Mouse (Mus musculus) stomach, embryonic 16.5 days (tissue): ENCODE results near the gene Tmsb15l. TPM values are rescaled to one million over a fixed set of nuclear protein-coding genes. Genes with fewer than 3 reads are reported as not detected.
"Not testable (repeated sequence)": the region's sequence is repeated elsewhere in the genome, so short reads cannot be mapped to it uniquely, and the experiment has no call there.

Experiments
- ATAC-seq: fragments of 200-750 bp; cut with Nextera tagmentation; 2 replicates; pipeline ENCODE4 v1.8.0; 2017; ENCODE audit warnings: moderate number of reproducible peaks, moderate TSS enrichment; ENCODE audit not compliant: insufficient read depth, low FRiP score
- H3K27ac ChIP-seq: fragments of 300-500 bp; sonication (generic); 2 replicates; pipeline ENCODE4 v1.5.1; 2014; ENCODE audit warnings: low read length
- H3K27me3 ChIP-seq: fragments of 300-500 bp; sonication (generic); 2 replicates; pipeline ENCODE4 v1.6.1; 2014; ENCODE audit warnings: low read length, control low read depth, mixed read lengths; ENCODE audit not compliant: control insufficient read depth, insufficient read depth
- H3K36me3 ChIP-seq: fragments of 300-500 bp; sonication (generic); 2 replicates; pipeline ENCODE4 v1.6.1; 2014; ENCODE audit warnings: low read length; ENCODE audit not compliant: control insufficient read depth, insufficient read depth
- H3K4me1 ChIP-seq: fragments of 300-500 bp; sonication (generic); 2 replicates; pipeline ENCODE4 v1.6.1; 2014; ENCODE audit warnings: low read length, control low read depth, mixed read lengths; ENCODE audit not compliant: control insufficient read depth, insufficient read depth
- H3K4me2 ChIP-seq: fragments of 300-500 bp; sonication (generic); 2 replicates; pipeline ENCODE4 v1.6.1; 2014; ENCODE audit warnings: low read depth, low read length, mixed read lengths
- H3K4me3 ChIP-seq: fragments of 300-500 bp; sonication (generic); replicated peaks from 2 replicates; pipeline ENCODE4 v1.5.1; 2014; ENCODE audit warnings: mild to moderate bottlenecking, low read length
- H3K9ac ChIP-seq: fragments of 300-500 bp; sonication (generic); 2 replicates; pipeline ENCODE4 v1.6.1; 2014; ENCODE audit warnings: low read length
- H3K9me3 ChIP-seq: fragments of 300-500 bp; sonication (generic); replicated peaks from 2 replicates; pipeline ENCODE4 v1.6.1; 2016; ENCODE audit warnings: low read length, control low read depth; ENCODE audit not compliant: control insufficient read depth
- WGBS: fragments of 180-500 bp; shearing (Covaris S2); extraction: QIAGEN DNeasy Blood & Tissue Kit; methylation state at CpG from one replicate; pipeline ENCODE4 v1.1.7; 2014; 5-methylcytosine and 5-hydroxymethylcytosine counted together
- polyA plus RNA-seq: library from polyadenylated mRNA; unstranded; fragments of >200 nt; fragmentation: Nextera tagmentation; extraction: Ambion mirVana; gene quantifications from 2 replicates; pipeline ENCODE4 v1.2.1, GENCODE M21; 2015

The Tmsb15l gene
- polyA plus RNA-seq, 1 experiment from 2014 or later: 4.4 TPM

- ATAC-seq: no peak
- no peak overlapping the region for H3K9ac ChIP-seq
- H3K9me3 ChIP-seq: no peaks in the 10 kb centered on the region
- no peaks in the 10 kb centered on the region for H3K4me1 ChIP-seq
- no peak overlapping the region for H3K27ac ChIP-seq
- no peak overlapping the region for H3K4me3 ChIP-seq
- H3K27me3 ChIP-seq: peaks cover 12% of the 10 kb centered on the region
- no peak overlapping the region for H3K4me2 ChIP-seq
- no peaks in the 10 kb centered on the region for H3K36me3 ChIP-seq
- WGBS: 65% methylated on average over 2 of the region's 2 CpGs
Observed at GRCm38 (mm10) chrX:136991274-136991673, 14.6 kb upstream of the Tmsb15l start.

- Histone ChIP-seq H3K4me1 (no peaks in the 10 kb centered on the region), H3K27ac (no peak overlapping the region), H3K4me2 (no peak overlapping the region), H3K27me3 (no peaks in the 10 kb centered on the region; the same call in 1 of the 2 replicates), H3K36me3 (no peaks in the 10 kb centered on the region), H3K9me3 (no peaks in the 10 kb centered on the region), H3K9ac (no peak overlapping the region), H3K4me3 (no peak overlapping the region)
- ATAC-seq: no peak
Observed at GRCm38 (mm10) chrX:136986039-136986438, 9.4 kb upstream of the Tmsb15l start.

DNA sequence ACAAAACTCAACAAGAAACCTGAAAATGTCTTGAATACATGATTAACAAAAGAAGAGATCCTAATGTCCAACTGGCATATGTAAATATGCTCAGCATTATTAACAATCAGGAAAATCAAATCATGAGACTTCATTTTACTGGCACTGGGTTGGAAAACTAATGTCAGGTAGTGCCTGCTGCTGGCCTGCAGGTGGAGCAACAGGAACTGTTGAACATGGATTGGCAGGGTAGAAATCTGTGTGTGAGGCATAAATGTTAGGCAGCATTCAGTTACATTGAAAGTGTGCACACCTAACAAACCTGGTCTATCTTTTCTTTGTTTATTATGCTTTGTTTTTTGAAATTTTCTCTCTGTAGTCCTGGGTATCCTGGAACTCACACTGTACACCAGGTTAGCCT, 1.9 kb upstream of the Tmsb15l start:
- H3K4me3 ChIP-seq: no peak overlapping the region
- no peak overlapping the region for H3K9ac ChIP-seq
- H3K4me1 ChIP-seq: no peaks in the 10 kb centered on the region
- ATAC-seq: no peak
- no peak overlapping the region for H3K4me2 ChIP-seq
- no peaks in the 10 kb centered on the region for H3K9me3 ChIP-seq
- no peak overlapping the region for H3K27ac ChIP-seq
- H3K36me3 ChIP-seq: no peaks in the 10 kb centered on the region
- H3K27me3 ChIP-seq: no peaks in the 10 kb centered on the region

DNA sequence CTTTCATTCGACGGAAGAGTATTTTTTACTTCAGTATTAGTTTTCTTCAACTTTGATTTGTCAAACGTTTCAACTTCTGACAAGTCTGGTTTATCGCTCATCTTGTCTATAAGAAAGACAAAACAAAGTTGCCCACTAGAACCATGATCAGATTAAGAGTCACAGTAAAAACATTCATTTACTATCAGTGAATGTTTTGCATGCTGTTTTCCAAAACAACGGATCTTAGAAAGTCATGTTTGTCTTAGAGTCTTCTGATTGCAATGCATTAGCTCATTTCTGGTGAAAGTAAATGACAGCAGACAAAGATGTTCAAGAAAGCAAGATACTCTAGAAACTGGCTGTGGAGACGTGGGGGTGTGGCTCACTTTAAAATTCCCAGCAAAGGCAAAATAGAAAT, 1.3 kb downstream of the Tmsb15l start, which contains the start of gene Tmsb15b2:
TSS of gene Tmsb15b2 (minus strand) at position 101 of the 400 bp plus-strand sequence.
- H3K9ac ChIP-seq: peak within 1 kb of the TSS; percentile 58; the same call in 1 of the 2 replicates
- not testable (repeated sequence) for H3K27me3 ChIP-seq, H3K4me1 ChIP-seq, ATAC-seq, H3K36me3 ChIP-seq, H3K9me3 ChIP-seq, H3K27ac ChIP-seq
- 85% methylated on average over 6 of the region's 6 CpGs for WGBS
- peak within 1 kb of the TSS; percentile 50 for H3K4me3 ChIP-seq
- H3K4me2 ChIP-seq: peak within 1 kb of the TSS; percentile 52

DNA sequence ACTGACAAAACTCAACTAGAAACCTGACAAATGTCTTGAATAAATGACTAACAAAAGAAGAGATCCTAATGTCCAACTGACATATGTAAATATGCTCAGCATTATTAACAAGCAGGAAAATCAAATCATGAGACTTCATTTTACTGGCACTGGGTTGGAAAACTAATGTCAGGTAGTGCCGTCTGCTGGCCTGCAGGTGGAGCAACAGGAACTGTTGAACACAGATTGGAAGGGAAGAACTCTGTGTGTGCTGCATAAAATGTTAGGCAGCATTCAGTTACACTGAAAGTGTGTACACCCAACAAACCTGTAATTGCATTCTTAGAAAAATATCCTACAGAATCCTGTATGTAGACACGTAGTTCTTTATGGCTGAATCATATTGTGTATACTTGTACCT, 17.0 kb downstream of the Tmsb15l start:
- WGBS: 20% methylated on average over 2 of the region's 2 CpGs
- no peak overlapping the region for H3K9ac ChIP-seq
- ATAC-seq: no peak
- no peaks in the 10 kb centered on the region for H3K27me3 ChIP-seq
- no peak overlapping the region for H3K4me2 ChIP-seq
- no peaks in the 10 kb centered on the region for H3K4me1 ChIP-seq
- H3K9me3 ChIP-seq: no peaks in the 10 kb centered on the region
- H3K36me3 ChIP-seq: no peaks in the 10 kb centered on the region
- no peak overlapping the region for H3K4me3 ChIP-seq
- H3K27ac ChIP-seq: no peak overlapping the region

- H3K9ac ChIP-seq, H3K36me3 ChIP-seq, H3K4me1 ChIP-seq, H3K27ac ChIP-seq, ATAC-seq, H3K27me3 ChIP-seq, H3K9me3 ChIP-seq: not testable (repeated sequence)
- peak overlapping the region; percentile 34; the same call in 1 of the 2 replicates for H3K4me2 ChIP-seq
- 51% methylated on average over 5 of the region's 5 CpGs for WGBS
- peak overlapping the region; percentile 31; the same call in 1 of the 2 replicates for H3K4me3 ChIP-seq
Observed at GRCm38 (mm10) chrX:136958300-136958699, 18.4 kb downstream of the Tmsb15l start.

DNA sequence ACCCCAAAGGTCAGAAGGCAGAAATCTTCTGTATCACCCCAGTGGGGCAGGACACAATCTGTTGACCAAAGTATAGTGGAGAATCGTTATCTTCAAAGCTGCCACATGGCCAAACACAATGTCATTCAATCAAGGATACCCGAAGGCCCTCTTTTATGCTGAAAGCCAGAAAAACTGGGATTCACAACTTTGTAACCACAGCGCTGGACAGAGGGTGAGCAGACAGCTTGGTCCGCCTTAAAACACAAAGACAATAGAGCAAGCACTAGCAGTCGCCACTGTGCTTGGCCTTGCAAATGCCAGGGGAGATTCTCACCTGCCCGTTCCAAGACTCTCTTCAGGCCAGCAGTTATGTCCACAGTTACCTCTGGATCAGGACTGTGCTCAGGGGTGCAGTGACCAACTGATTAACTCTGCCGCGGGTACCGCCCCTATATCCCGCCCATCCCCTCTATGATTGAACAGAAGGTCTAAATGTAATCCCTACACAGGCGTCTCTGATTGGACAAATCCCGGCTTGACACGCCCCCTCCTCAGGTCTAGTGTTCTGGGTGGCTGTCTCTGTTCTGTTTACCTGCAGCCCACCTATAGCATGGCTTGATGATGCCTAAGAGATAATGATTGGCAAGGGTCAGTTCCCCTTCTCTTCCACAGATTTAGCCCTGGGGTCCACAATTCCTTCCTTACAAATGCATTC, 18.9 kb downstream of the Tmsb15l start:
- not testable (repeated sequence) for H3K36me3 ChIP-seq, H3K4me1 ChIP-seq, H3K9ac ChIP-seq, H3K9me3 ChIP-seq, H3K27ac ChIP-seq, H3K27me3 ChIP-seq
- ATAC-seq: peak; percentile 93
- Histone ChIP-seq H3K4me2 (peak overlapping the region; percentile 34; the same call in 1 of the 2 replicates), H3K4me3 (peak overlapping the region; percentile 31)
- 15% methylated on average over 13 of the region's 13 CpGs for WGBS

- Histone ChIP-seq H3K36me3 (no peaks in the 10 kb centered on the region), H3K4me3 (no peak overlapping the region), H3K27ac (no peak overlapping the region), H3K4me2 (no peak overlapping the region), H3K9me3 (no peaks in the 10 kb centered on the region), H3K27me3 (no peaks in the 10 kb centered on the region), H3K4me1 (no peaks in the 10 kb centered on the region), H3K9ac (no peak overlapping the region)
- no peak for ATAC-seq
- whole genome bisulfite sequencing: 22% methylated on average over 3 of the region's 3 CpGs
Observed at GRCm38 (mm10) chrX:136937985-136938384, 38.7 kb downstream of the Tmsb15l start.

GRCm38 (mm10) chrX:136927031-136927430, 49.6 kb downstream of the Tmsb15l start, which contains the start of gene H2bfm:
H2bfm (plus strand) TSS chrX:136927325.
- H3K9ac ChIP-seq: no peak within 1 kb of the TSS
- H3K36me3 ChIP-seq: no peaks in the 10 kb centered on the region
- ATAC-seq: no peak
- 90% methylated on average over 14 of the region's 14 CpGs for WGBS
- no peak within 1 kb of the TSS for H3K4me3 ChIP-seq
- no peak within 1 kb of the TSS for H3K27ac ChIP-seq
- no peak within 1 kb of the TSS for H3K4me2 ChIP-seq
- H3K27me3 ChIP-seq: no peaks in the 10 kb centered on the region
- H3K9me3 ChIP-seq: no peaks in the 10 kb centered on the region
- H3K4me1 ChIP-seq: no peaks in the 10 kb centered on the region
